Mouse (Mus musculus): ENCODE measurements around the gene Sgpp2. TPM values are rescaled to one million over a fixed set of nuclear protein-coding genes. Genes with fewer than 3 reads are reported as not detected.

The Sgpp2 gene
- total RNA-seq (2022) = 10 to 100 TPM in 1 of 4 experiments, 1 to 10 TPM in 3; 3.6 to 10.5 (median 6.4) TPM

- DNase-seq = no peak
Observed at GRCm38 (mm10) chr1:78310021-78310752, at the start of gene Sgpp2. TSS of gene Sgpp2 (plus strand) at chr1:78310345.

DNA sequence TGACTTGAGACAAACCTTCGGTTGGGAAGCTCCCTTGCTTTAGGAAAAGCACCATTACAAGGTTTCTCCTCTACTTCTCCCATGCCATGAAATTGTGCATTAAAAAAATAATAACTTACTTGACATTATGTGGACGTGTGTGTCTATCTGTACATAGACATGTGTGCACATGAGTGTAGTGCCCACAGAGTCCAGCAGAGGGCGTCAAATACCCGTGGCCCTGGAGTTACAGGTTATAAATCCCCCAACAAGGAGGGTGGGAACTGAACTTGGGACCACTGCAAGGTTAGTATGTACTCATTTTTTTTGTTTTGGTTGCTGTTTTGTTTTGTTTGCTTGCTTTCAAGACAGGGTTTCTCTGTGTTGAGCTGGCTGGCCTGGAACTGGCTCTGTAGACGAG lies 42.6 kb upstream of the Sgpp2 start:
- DNase-seq = no peak

DNA sequence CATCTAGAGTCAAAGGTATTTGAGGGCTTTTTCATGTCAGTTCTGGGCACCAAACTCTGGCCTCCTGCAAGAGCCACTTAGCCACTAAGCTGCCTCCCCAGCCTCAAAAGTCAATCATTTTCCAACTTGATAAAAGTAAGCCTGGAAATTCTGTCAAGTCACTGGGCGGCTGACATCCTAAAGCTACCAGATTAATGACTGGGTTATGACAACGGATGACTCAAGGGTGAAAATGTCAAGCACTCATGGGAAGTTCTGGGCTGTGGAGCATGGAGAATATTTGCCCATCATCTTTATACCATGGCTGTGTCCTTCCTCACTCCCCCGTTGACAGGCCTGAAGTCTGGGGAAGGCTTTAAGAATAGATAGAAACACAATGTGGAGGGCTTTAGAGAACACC lies 37.2 kb upstream of the Sgpp2 start:
- DNase-seq = no peak

DNA sequence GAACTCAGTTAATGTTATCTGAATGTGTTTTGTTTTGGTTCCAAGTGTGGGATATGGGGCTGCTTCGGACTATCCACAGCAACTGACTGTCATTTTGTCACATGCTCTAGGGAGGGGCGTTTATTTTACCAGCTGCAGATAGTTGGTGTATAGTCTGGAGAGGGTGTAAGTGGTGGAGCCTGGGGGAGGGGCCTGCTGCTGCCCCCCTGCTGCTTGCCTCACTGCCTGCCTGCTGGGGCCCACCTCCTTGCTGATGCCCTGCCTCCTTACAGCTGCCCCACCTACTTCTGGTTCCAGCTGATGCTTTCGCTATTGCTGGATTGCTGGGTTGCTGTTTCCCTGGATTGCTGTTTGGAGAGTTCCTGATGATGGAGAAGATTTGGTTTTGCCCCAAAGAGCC lies 31.0 kb upstream of the Sgpp2 start:
- no peak for DNase-seq

DNA sequence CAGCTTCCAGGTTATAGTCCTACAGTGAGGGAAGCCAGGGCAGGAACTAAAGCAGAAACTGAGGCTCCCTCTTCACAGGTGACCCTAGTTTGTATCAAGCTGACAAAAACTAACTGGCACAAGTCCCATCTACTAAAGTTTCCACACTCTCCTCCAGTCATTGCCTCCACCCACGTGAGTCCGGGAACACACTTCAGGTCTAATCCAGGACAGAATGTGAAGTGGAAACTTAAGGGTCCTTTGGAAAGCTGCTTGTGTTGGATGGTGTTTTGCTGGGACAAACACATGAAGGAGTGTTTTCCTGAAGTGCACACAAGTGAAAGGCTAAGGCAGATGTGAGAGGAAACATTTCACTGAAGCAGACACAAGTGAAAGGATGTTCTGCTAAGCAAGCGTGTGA lies 17.7 kb upstream of the Sgpp2 start:
- DNase-seq = no peak

GRCm38 (mm10) chr1:78299670-78300225 lies 10.4 kb upstream of the Sgpp2 start:
- DNase-seq = no peak

GRCm38 (mm10) chr1:78308688-78309087 lies 1.5 kb upstream of the Sgpp2 start:
- DNase-seq = no peak

DNA sequence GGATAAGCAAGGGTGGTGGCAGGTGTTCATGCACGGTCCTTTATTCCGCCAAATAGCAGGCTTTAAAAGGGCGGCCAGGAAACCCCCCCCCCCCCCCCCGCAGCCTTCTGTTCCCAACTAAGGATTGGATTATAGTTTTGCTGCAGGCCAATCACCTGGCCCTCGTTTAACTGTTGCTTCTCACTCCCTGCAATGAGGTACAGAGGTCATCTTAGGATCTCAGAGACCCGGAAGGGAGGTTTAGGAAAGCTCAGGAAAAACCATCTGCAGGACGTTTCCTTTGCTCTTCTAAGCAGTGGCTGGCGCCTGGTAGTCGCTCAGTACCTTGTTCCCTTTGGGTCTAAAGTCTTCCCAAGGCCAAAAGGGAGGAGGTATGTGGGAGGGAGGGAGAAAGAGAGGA lies 865 bp upstream of the Sgpp2 start:
- no peak for DNase-seq

GRCm38 (mm10) chr1:78310861-78311341 lies 756 bp downstream of the Sgpp2 start:
- no peak for DNase-seq

DNA sequence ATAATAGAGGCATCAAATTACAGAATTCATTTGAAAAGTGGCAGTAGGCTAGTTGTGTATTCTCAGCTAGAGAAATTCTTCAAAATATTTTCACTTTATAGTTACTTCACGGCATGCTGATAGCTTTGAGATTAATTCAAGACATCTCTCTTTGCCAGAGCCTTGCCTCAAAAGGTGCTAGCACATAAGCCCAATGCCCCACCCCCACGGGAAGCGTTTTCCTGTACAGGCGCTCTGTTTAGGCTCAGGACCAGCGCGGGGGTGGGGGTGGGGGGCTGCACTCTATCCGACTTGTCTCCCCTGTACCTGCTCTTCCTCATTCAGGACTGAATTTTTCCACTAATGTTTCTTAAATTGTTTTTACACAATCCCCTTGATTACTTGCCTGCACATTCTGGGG lies 1.3 kb downstream of the Sgpp2 start:
- DNase-seq = no peak

GRCm38 (mm10) chr1:78312917-78313316 lies 2.8 kb downstream of the Sgpp2 start:
- no peak for DNase-seq

DNA sequence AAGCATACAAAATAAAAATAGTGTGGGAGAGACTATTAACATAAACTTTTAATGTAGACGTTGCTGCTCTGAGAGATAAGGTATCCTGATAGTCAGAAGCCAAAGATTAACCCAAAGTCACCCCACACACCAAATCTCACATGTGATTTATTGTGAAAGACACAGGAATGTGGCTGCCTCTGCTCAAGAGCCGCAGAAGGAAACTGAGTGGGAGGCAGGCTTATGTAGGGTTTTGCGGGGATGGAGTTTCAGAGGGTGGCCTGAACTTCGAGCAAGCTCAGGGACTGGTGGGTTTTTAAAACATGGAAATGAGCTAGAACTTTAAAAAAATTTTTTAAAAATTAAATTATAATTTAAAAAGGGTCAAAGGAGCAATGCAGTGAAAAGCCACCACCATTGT lies 3.8 kb downstream of the Sgpp2 start:
- DNase-seq = no peak

DNA sequence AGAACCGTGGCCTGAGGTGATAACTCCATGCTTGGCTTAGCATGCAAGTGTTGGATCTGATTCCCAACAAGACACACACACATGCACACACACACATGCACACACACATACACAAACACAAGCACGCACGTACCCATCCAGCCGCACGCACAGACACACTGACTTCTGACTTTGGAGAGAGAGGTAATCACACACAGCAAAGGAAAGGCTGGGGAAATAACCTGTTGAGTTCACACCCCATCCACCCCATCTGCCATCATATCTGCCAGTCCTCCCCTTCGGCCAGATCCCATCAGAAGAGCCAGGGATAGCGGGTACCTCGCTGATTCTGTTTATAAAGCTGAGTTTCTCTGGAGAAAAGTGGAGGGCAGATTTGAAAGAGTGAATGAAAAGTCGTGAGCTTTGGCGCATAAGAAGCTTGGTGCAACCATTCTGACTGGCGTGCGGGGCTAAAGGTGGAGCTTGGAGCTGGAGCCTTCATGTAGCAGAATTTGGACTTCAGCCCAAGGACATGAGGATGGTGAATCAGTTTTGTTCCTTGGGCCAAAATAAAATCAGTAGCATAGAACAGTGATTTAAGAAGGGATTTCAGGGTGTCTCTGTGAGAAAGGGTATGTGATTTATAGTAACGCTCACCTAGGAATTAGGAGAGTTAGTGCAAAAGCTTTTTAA lies 8.1 kb downstream of the Sgpp2 start:
- DNase-seq = peak; percentile 65

DNA sequence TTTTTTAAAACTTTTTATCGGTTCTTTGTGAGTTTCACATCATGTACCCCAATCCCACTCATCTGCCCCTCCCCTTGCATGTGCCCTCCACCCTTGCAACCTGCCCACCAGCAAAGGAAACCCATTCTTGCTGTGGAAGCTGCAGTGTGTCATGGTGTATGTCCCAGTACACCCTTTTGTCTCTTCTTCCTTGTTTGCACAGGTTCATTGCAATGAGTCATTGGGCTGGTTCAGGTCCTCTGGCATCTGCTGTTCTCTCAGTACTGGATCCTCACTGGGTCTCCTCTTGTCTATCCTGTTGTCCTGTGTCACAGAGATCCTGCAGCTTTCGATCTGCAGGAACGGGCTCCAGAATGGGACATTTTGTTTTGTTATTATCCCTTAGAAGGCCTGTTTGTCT lies 10.1 kb downstream of the Sgpp2 start:
- no peak for DNase-seq

DNA sequence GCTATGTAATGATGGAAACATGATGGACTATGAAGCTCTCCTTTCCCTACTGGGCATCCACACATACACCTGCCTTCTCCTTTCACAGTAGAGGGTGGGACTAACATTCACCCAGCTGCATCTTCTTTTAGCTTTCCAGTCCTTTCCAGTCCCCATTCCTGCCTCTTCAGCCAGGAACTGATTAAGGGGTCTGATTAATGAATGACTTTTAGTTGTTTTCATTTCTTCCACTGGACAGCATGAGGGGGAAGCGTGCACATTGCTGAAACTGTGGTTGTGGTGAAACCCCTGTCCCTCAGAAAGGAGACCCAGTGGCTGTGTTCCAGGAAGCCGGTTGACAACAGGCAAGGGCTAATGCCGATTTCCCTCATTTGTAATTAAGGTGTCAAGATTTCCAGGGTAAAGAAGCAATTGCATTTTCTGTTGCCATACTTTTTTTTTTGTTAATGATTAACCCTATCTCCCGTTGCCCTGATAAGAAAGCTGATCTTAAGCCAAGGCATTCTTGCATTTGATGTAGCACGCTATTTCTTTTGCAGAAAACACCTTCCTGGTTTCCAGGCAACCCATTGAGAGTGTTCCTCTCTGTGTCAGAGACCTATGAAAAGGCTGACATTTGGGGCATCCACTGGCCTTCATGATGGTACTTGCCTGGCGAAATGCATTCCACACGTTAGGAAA lies 12.1 kb downstream of the Sgpp2 start:
- no peak for DNase-seq

GRCm38 (mm10) chr1:78322844-78323243 lies 12.7 kb downstream of the Sgpp2 start:
- DNase-seq = no peak

DNA sequence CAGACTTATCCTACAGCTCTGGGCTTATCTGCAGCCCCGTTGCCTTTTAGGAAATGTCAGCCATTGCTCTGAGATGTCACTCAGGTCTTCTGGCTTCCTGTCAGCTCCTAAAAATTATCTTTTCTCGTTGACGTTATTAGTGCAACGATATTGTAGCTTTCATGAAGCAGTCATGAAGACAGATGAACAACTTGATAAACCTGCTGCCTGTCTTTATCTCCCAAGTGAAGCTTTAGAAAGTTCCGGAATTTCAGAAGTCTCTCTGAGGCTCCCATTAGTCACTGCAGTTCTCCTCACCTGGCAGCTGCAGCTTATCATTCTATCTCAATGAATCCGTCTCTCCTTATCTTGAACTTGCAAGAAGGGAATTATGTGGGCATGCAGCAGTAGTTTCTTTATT lies 13.9 kb downstream of the Sgpp2 start:
- no peak for DNase-seq

- DNase-seq = no peak
Observed at GRCm38 (mm10) chr1:78325851-78326250, 15.7 kb downstream of the Sgpp2 start.

DNA sequence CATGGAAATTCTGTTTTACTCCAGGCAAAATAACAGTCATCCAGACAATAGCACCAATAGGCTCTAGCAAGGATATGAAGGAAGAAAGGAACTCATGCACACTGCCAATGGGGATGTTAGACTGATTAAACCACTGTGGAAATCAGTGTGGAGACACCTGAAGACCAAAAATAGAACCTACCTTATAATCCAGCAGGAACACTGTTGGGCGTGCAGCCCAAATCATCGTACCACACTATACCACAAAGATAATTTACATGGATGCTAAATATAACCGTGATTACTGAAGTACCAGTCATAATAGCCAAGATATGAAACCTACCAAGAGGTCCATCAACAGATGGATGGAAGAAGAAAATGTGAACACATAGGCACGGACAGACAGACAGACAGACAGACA lies 18.5 kb downstream of the Sgpp2 start:
- no peak for DNase-seq

GRCm38 (mm10) chr1:78329861-78330260 lies 19.7 kb downstream of the Sgpp2 start:
- no peak for DNase-seq

GRCm38 (mm10) chr1:78330620-78331158 lies 20.5 kb downstream of the Sgpp2 start:
- no peak for DNase-seq

- no peak for DNase-seq
Observed at GRCm38 (mm10) chr1:78337726-78338125, 27.6 kb downstream of the Sgpp2 start.

DNA sequence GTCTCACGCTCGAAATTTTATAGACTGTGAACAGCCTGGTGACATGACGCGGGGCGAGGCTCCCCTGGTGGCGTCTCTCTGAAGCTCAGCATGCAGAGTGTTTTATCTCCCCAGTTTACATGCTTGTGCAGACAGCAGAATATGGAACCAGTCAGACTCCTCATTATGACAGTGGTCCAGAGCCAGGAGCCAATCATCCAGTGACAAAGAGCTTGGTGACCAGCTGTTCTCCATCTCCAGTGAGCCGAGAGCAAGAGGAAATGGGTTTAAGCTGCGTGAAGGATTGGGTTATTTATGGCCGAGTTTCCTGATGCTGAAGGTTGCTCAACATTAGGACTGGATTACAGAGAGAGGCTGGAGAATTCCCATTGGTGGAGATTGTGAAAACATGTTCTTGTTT lies 28.1 kb downstream of the Sgpp2 start:
- DNase-seq = no peak

All from adrenal gland, adult 8-10 months (tissue).